Mouse (Mus musculus): Measurements from ENCODE around the gene Tepsin.
A peak's percentile ranks its signal among the peaks of the same experiment; 100 is the strongest.

Tepsin gene

DNA sequence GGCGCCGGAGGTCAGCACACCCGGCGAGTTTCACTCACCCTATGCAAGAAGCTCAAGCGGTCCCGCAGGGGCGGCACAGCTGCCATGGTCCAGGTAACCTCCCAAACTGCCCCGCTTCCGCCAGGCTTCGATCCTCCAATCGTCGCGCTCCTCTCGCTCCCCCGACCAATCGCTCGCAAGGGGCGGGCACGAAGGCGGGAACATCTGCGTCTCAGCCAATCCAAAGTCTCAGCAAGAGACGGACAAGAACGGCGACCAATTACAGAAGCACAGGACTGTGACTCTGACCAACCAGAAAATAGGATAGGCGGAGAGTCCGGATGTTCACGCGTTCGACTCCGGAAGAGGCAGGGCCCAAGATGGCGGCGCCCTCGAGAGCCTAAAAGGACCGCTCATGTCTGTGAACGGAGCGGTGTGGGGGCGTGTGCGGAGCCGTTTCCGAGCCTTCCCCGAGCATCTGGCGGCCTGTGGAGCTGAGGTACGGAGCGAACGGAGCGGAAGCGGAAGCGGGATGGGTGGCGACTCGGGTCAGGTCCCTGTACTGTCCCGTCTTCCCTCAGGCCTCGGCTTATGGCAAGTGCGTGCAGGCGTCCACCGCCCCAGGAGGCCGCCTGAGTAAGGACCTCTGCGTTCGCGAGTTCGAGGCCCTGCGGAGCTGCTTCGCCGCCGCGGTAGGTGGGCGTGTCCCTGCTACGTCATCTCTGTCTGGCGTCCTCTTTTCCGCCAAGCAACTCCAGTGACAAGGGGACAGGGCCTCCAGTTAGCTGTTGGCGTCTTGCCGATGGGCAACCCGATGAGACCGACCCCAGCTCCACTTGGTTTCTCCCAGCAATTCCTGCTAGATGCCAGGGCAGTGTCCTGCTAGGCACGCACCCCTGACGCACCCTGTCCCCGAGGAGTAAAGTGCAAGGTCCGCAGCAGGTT is at the start of gene Tepsin, which contains the start of gene Ndufaf8:
Gene Tepsin (minus strand): TSS at position 144 of the 924 bp plus-strand sequence.
Gene Ndufaf8 (plus strand): TSS at position 341 of the 924 bp plus-strand sequence.
- DNase-seq, result peak; percentile 100

DNA sequence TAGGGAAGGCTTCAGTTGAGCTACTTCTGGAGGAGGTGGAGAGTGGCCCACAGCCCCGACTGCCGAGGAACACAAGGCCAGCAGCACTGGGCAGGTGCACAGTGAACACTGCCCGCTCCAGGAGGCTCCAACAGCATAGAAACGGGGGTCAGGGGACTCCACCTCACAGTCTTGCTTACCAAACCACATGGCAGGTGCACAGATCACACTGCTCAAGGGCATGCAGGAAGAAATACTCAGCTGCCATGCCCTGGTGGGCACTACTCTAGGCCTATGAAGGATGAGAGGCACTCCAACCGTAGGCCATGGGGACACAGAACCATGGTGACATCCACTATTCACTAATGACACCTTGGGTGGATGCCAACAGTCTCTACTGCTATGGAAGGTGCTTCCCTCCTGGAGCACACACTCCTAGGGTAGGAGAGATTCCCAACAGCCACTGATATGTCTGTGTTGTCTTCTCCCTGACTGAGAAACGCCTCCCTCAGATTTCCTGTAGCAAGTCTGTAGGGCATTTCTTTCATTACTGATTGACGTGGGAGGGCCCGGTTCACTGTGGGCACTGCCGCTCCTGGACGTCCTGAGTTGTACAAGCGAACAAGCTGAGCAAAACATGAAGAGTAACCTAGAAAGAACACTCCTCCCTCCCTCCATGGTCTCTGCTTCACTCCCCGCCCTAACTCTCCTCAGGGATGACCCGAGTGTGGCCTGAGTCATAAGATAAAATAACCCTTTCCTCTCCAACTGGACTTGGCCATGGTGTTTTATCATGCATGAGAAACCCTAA is 45.4 kb upstream of the Tepsin start:
- DNase-seq, result no peak

DNA sequence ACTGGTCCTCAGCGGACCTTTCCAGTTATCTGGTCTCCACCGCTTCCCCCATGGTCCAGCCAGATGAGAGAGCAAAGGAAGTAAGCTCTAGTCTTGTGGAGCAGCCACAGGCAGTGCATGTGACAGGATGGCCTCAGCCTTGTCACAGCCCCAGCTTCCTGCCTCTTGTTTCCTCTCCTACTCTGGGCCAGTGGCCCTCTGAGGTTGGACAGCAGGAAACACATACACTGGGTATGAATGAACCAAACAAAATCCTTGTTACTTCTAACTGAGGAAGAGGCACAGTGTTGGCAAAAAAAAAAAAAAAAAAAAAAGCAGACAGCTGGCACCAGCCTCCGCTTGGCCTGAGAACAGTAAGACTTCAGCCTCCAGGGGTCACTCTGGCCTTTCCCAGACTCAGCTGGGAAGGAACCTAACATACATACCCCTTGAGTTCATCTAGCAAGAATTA is 44.1 kb upstream of the Tepsin start:
- DNase-seq, result no peak

DNA sequence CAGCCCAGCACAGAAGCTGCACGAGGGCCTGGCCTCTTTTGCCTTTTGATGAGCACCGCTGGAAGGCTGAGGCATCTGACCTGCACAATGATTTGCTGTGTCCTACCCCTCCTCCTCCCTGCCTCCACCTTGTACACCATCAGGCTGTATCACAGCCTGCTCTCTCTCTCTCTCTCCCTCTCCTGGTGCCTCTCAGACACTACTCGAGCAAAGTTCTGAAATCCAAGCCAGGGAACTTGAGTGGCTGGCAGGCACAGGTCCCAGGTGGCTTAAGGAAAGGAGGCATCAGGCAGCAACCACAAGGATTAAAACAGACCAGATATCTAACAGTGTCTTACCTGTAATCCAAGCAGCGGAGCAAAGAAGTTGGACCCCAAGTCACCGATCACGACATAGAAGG is 41.7 kb upstream of the Tepsin start:
- no peak for DNase-seq

DNA sequence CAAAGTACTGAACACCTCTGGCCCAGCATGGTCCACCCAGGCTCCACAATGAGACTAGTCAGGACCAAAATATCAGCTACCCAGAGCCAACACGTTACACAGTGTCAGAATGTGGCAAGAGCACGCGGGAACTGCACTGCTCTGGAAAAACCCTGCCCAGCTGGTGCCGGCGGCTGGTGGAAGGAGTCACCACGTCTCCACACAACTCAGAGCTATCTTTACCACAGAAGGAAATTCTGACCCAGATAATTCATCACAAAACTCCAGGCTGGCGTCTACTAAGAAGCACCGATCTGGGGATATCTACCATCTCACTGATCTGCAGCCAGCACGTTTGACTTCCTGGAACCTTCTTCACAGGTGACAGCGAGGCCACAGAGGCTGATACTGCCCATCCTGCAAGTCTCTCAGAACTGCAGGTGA is 40.8 kb upstream of the Tepsin start:
- no peak for DNase-seq

DNA sequence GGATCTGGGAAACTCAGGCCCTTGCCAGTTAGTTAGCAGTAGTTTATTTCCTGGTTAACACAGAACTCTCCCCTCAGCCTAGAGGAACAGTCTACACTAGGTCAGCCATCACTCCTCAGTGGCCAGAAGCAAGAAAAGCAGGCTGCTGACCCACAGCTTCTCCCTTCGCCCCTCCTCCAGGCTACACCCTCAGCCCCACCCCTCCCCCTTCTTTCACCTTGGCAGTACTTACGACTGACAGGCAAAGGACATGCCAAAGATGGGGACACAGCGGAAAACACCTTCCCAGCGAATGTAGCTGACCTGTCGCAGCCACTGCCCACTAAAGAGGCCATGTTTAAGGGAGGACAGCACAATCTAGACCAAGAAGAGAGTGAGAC is 39.1 kb upstream of the Tepsin start:
- DNase-seq, result no peak

DNA sequence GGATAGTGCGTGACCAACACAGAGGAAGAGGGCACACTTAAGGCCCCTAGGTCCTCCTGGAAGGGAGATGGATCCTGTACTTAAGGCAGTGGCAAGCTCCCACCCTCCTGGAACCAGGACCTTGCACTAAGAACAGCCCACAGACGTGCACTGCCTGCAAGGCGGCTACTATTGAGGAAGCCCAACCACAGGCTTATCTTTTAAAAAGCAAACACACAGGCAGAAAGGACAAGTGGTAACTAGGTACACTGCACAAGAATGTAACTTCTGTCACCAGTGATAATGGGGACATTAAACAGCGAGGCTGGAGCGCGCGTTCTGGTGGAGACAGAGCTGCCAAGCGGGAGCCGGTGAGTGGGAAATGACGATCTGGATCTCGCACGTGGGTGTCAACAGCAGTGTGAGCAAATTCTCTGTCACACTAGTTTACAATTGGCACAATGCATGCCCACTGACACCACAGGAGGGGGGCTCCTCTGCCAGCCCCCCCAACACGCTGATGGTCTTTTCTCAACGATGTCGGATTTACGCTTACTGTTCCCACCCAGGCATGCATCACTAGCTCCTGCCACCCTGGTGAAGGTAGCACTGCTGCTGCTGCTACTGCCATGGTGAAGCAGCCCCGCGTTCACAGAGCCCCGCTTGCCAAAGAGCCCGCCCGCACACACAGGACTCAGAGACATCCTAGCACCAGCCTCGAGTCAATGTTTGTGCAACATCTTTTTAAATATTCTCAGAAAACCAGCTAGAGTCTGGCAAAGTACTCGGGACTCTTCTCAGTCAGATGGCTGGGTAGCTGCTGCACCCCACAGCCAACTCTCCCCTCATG is 38.5 kb upstream of the Tepsin start:
- DNase-seq, result no peak

DNA sequence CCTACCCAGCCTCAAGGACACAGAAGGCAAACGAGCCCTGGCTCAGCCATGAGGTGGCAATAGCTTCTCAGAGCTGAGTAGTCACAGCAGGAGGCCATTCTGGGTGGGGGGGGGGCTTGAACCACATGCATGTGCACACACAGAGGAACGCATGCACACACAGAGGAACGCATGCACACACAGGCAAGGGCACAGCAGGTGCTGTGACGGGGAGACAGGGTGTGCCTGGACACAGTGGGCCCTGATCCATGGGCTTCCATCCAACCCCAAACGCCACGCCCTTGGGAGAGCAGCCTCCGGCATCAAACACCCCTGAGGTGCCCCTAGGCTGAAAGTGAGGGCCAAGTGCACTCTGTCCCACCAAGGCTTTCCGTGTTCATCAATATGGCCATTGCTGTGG is 37.7 kb upstream of the Tepsin start:
- no peak for DNase-seq

DNA sequence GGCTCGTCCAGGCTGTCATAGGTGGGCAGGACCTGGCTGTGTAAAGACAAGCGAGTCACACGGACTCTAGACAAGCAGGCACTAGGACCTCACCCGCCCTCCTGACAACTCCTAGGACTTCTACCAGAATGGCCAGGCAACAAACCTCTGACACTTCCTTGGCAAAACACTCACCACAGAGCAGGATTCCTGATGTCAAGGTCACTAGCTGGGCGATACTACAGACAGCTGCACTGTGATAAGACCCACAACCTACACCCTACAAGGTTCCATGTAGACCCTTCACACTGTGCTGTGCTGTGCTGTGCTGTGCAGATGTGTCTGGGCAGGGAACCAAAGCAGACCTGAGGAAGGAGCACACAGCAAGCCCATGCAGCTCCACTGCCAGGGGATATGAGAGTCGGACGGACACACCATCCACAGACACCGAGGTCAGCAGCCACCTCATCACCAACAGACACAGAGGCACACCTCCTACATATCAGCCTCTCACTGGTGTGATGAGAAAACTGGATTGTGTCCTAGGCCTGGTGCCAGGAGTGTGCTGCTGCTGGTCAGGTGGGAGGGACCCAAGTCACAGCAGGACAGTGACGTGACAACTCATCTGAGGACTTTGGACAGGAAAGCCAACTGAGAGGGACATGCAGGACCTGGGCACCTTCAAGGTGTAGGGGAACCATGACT is 36.5 kb upstream of the Tepsin start:
- no peak for DNase-seq

DNA sequence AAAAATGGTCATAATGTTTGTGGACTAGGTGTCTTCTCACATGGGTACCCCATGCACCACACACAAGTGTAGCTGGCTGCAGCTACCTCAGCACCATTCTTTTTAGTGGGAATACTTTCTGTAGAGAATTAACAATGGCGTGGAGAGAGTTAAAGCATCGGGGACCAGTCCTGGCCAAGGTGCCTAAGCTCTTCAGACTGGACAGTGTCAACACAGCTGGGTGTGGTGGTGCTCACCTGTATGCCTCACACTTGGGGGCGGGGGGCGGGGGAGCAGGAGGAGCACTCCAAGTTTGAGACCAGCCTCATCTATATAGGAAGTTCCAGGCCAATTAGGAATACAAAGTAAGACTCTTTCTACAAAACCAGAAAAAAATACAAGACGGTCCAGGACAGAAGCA is 35.6 kb upstream of the Tepsin start:
- no peak for DNase-seq

DNA sequence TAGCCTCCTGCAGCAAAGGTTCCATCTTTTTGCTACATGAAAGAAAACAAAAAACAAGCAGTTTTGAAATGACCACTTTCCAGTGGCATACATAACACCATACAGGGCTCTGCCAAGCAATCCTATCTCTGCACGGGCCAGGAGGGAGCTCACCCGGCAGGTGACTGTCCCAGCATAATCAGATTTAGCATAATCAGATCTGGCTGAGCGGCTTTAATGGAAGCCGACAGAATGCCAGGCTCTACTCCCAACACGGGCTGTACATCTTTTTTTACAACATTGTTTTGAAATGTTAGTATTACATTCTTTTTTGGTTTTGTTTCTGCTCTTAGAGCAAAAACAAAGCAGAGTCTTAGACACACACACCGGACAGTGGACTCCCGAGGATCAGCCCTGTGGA is 30.8 kb upstream of the Tepsin start:
- DNase-seq, result no peak

DNA sequence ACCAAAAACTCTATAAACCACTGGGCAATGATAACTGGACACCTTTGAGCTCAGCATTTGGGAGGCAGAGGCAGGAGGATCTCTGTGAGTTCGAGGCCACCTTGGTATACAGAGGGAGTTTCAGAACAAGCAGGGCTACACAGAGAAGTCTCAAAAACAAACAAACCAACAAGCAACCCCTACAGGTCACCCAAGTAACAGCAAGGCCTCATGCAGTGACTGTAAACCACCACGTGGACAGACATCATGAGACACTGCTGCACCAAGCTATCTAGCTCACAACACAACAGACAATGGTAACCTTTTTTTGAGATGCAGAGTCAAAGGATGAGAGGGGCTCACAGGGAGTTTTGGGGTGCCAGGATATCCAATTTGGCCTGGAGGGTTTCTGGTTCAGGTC is 28.3 kb upstream of the Tepsin start:
- no peak for DNase-seq

DNA sequence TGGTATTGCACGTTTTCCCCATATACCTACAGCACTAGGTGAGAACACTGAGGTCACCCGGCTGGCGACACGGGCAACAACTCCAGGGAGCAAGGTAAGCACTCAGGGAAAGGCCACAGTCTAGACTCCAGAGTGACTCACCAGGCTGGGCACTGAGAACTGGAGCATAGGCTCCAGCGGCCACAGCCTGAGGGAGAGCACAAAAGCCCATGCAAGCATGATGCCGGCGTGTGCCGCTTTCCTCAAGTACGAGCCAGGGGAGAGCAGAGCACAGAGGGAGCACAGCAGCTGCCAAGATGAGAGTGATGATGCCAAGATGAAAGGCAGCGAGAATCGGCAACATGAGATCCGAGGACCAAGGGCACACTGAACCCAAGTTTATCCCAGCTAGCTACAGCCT is 23.6 kb upstream of the Tepsin start:
- peak; percentile 47 for DNase-seq

DNA sequence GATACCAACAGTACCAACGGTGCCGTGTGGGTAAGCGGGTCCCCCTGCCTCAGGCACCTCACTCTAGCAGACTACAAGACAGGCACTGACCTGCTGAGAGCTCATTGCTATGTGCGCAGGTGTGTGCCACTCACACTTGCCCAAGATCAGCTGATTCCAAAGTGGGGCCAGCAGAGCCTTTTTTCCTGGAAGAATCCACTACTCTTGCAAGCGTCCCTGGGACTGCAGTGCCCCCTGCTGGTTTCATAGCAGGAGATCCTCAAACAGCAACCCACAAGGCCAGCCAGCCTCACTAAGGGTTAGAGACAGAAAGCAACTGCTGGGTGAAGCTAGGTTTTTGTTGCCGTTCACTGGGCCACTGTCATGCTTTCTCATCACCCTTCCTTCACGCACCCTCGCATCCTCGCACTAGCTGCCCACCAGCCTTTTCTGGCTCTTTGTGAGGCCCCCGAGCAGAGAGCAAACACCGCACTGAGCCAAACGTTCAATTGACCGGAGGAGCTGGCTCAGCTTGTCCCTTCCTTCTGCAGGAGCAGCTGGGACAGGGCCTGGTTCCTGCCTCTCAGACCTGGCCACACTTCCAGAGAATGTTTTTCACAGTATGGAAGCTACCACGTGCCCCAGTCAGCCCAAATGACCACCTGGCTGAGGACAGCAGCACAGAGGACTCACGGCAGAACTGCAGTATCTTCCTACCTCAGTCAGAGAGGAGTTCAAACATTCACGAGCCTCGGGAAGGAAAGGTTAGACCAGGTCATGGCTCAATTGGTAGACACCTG is 22.3 kb upstream of the Tepsin start:
- peak; percentile 88 for DNase-seq

DNA sequence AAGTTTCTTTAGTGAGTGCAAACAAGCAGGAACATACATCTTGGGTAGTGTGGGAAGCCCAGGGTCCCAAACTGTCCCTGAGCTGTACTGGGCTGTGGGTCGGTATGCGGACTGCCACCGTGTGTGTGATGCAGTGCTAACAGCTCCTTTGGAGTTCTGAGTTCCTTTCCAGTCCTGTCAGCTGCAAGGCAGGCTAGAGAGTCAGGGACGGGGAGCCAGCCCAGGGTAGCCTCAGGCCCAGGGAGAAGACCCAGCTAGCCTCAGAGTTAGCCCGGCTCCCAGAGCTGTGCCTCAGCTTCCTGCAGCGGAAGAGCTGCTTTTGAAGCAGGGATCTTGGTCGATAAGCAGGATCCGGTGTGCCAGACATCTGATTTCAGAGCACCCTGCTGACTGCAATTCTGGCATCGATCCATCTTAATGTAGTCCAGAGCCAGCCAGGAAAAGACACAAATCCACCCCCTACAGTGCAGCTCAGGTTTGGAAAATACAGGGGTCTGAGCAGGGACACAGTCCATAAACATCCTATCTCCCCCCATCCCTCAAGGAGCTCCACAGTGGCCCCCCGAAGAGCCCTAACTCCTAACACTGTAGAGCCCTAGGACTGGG is 21.5 kb upstream of the Tepsin start:
- peak; percentile 65 for DNase-seq

DNA sequence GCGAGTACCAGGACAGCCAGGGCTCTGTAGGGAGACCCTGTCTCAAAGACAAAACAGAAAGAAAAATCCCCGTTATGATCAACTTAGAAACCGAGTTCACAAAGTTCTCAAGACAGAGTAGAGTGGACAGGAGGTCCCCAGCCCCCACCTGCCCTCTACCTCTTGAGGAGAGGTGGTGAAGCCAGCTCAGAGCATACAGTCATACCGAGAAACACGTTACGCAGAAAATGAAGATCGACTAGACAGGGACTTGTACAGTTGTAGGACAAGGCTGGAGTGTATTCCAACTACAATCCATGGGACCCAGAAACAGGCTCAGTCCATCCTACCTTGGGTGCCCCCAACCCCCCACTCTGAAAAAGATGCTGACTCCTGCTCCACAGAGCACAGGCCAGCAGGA is 20.6 kb upstream of the Tepsin start:
- DNase-seq, result no peak

DNA sequence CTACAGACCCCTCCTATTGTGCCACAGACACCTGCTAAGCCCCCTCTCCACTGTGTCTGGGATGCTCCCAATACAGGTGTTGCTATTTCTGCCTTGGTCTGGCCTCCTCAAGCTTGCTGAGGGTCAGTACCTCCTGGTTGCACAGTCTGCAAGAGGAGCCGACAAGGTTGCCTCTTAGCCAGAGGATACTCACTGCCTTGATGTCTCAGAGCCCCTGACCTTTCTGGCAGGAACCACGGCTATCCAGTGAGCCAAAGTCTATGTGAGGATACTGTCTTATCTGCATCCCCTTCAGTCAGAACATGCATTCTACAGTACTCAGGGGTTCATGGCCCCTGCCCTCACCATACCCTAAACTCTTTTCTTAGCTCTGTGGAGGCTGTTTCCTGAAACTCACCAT is 19.1 kb upstream of the Tepsin start:
- DNase-seq, result no peak

DNA sequence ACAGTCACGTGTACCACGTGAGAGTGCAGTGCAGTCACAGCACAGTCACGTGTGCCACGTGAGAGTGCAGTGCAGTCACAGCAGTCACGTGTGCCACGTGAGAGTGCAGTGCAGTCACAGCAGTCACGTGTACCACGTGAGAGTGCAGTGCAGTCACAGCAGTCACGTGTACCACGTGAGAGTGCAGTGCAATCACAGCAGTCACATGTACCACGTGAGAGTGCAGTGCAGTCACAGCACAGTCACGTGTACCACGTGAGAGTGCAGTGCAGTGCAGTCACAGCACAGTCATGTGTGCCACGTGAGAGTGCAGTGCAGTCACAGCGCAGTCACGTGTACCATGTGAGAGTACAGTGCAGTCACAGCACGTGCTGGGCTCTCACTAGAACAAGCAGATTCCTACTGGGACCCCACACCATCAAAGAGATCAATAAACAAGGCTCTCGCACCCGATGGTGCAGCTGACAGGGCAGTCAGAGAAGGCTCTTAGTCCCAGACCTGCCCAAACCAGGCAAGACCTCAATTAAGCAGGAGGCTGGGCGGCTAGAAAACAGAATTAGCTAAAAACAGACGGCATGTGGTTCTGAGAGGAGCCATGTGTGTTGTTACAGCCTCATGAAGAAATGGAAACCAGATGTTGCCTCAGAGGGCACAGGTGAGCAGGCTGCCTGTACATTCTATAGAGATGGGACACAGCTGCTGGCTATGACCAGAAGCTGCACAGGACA is 16.1 kb upstream of the Tepsin start:
- no peak for DNase-seq

DNA sequence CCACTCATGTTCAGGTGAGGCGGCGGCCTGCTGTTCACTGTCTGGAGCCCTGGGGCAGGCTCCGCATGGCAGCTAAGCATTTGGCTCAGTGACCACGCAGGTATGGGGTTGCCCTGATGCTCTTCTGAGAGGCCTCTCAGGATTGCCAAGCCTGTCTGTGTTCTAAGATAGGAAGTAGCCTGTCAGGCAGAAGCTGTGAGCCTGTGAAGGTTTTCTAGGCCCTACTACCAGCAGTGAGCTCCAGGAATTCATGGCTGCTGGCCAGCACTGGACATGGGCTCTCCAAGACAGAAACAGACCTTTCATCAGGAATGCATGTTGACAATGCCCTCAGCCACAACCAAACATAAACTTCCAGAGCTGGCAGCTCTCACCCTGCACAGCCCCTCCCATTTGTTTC is 13.6 kb upstream of the Tepsin start:
- no peak for DNase-seq

DNA sequence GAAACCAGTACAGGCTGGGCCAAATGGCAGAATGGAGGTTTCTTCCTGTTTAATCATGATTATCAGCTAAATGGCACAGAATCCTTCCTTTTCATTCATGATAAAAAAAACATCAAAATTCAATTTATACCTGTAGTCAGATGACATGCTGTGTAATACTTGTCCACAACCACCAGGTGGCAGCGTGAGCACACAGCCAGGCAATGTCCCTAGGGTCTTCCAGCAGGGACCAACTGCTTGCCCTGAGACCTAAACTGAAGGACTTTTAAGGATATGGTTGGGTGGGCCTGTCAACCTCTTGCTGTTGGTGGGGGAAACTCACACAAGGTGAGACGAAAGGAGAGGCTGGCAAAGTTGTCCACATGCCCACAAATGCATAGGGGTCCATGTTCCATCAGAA is 12.5 kb upstream of the Tepsin start:
- no peak for DNase-seq
